Mouse (Mus musculus) Patski (cell line): ENCODE measurements around the gene Khdc1b. TPM values are rescaled to one million over a fixed set of nuclear protein-coding genes. Genes with fewer than 3 reads are reported as not detected.

Source experiments
- ATAC-seq: fragments of 100-300 bp; one replicate; pipeline ENCODE4 v1.8.0; 2021
- CTCF ChIA-PET: fragments of 350-600 bp; sonication (Branson Sonifier 250); formaldehyde crosslinking; loops from one replicate; lab custom pipeline; 2022; ENCODE audit warnings: inconsistent platforms; lab: Charles Lee
- POLR2A ChIA-PET: fragments of 350-600 bp; sonication (Branson Sonifier 250); formaldehyde crosslinking; loops from one replicate; lab custom pipeline; 2022; ENCODE audit warnings: antibody characterized with exemption, inconsistent platforms; lab: Charles Lee
- DNase-seq: peaks from one replicate; pipeline ENCODE4 v3.0.0-alpha.2; 2011; ENCODE audit warnings: low read depth, low spot score
- H3K27me3 ChIP-seq: fragments of 371-371 bp; one replicate; pipeline ENCODE4 v1.5.1; 2021
- CTCF ChIP-seq: fragments of 100-300 bp; IDR thresholded peaks from one replicate; pipeline ENCODE4 v1.5.1; 2021
- in situ Hi-C: fragments of 300-500 bp; cut with MboI; formaldehyde crosslinking; loops from 3 replicates; pipeline ENCODE4 v1.11.1; 2018; ENCODE audit warnings: low pct_unique_long_range_greater_than_20kb, mixed read lengths
- polyA plus RNA-seq: library from polyadenylated mRNA; unstranded; gene quantifications from one replicate; pipeline ENCODE4 v1.2.3, GENCODE M21; 2021

The Khdc1b gene
- polyA plus RNA-seq, 1 experiment from 2014 or later: not detected

- H3K27me3 ChIP-seq: peaks cover 4% of the 10 kb centered on the region
- ChIA-PET POLR2A (interaction anchor here (0.6 kb wide), 1 partner anchor 26 kb away, joined by 5 read pairs; no protein-coding TSS in a partner anchor), CTCF (interaction anchor here (0.7 to 2.0 kb wide), 4 partner anchors 548 to 857 kb away, joined by 3 to 6 read pairs (median 4); no protein-coding TSS in a partner anchor)
- DNase-seq (peak; percentile 44), ATAC-seq (peak; percentile 90)
- peak; percentile 84 for TF ChIP-seq CTCF
- in situ Hi-C loops: loop anchor here (5.0 to 25.0 kb wide), 2 partner anchors 856 to 1076 kb away; no protein-coding TSS in a partner anchor
These were observed 28.2 kb downstream of the Khdc1b start for GRCm38 (mm10) chr1:21411331-21412196.

- DNase-seq (no peak), ATAC-seq (no peak)
- peaks cover 4% of the 10 kb centered on the region for H3K27me3 ChIP-seq
- no peak for TF ChIP-seq CTCF
- in situ Hi-C loops: loop anchor here (5.0 to 25.0 kb wide), 2 partner anchors 855 to 1075 kb away; no protein-coding TSS in a partner anchor
- POLR2A ChIA-PET: no interaction called here
- CTCF ChIA-PET: interaction anchor here (2.0 kb wide), 1 partner anchor 856 kb away, joined by 6 read pairs; no protein-coding TSS in a partner anchor
These were observed 28.8 kb downstream of the Khdc1b start for GRCm38 (mm10) chr1:21412197-21412555.

GRCm38 (mm10) chr1:21419370-21419769, 36.0 kb downstream of the Khdc1b start:
- CTCF ChIA-PET: interaction anchor here (1.2 kb wide), 1 partner anchor 14 kb away, joined by 3 read pairs; no protein-coding TSS in a partner anchor
- DNase-seq: no peak
- in situ Hi-C loops: loop anchor here (25.0 kb wide), 1 partner anchor 1068 kb away; no protein-coding TSS in a partner anchor
- TF ChIP-seq CTCF: peak; percentile 29
- no peaks in the 10 kb centered on the region for H3K27me3 ChIP-seq
- POLR2A ChIA-PET: no interaction called here
- no peak for ATAC-seq

GRCm38 (mm10) chr1:21425654-21426053, 42.3 kb downstream of the Khdc1b start:
- in situ Hi-C loops: no loop called here
- CTCF ChIA-PET: no interaction called here
- no peak for TF ChIP-seq CTCF
- DNase-seq (no peak), ATAC-seq (no peak)
- POLR2A ChIA-PET: no interaction called here
- no peaks in the 10 kb centered on the region for H3K27me3 ChIP-seq

- DNase-seq (no peak), ATAC-seq (no peak)
- CTCF ChIA-PET: no interaction called here
- POLR2A ChIA-PET: no interaction called here
- TF ChIP-seq CTCF: no peak
- in situ Hi-C loops: no loop called here
- no peaks in the 10 kb centered on the region for H3K27me3 ChIP-seq
These were observed 44.7 kb downstream of the Khdc1b start for GRCm38 (mm10) chr1:21428079-21428478.

- TF ChIP-seq CTCF: no peak
- CTCF ChIA-PET: no interaction called here
- DNase-seq (no peak), ATAC-seq (no peak)
- in situ Hi-C loops: no loop called here
- H3K27me3 ChIP-seq: no peaks in the 10 kb centered on the region
- POLR2A ChIA-PET: no interaction called here
These were observed 48.3 kb downstream of the Khdc1b start for GRCm38 (mm10) chr1:21431666-21432065.

- in situ Hi-C loops: no loop called here
- TF ChIP-seq CTCF: no peak
- ChIA-PET CTCF (interaction anchor here (1.4 kb wide), 1 partner anchor 25 kb away, joined by 4 read pairs; no protein-coding TSS in a partner anchor), POLR2A (no interaction called here)
- DNase-seq (no peak), ATAC-seq (no peak)
- peaks cover 5% of the 10 kb centered on the region for H3K27me3 ChIP-seq
These were observed 51.5 kb downstream of the Khdc1b start for GRCm38 (mm10) chr1:21434853-21435252.

Other genes with a start within 250 kb of the Khdc1b start
- gene Tmem14a, start 165.0 kb upstream of the Khdc1b start, polyA plus RNA-seq: 8.5 TPM
- 3.4 TPM for gene Gsta3, start 143.0 kb upstream of the Khdc1b start, polyA plus RNA-seq
- not detected for gene Khdc1a, start 33.9 kb upstream of the Khdc1b start, polyA plus RNA-seq
- gene Khdc1c, start 15.2 kb upstream of the Khdc1b start, polyA plus RNA-seq: not detected